Mouse (Mus musculus) fibroblast of lung, adult 2 months (primary cell): ENCODE data around the gene Plcb4.
"Not testable (repeated sequence)": the region's sequence is repeated elsewhere in the genome, so short reads cannot be mapped to it uniquely, and the experiment has no call there.

ENCODE experiments used
- DNase-seq: peaks from one replicate; pipeline ENCODE4 v3.0.0-alpha.2; 2011; ENCODE audit warnings: low read depth

Plcb4 gene

DNA sequence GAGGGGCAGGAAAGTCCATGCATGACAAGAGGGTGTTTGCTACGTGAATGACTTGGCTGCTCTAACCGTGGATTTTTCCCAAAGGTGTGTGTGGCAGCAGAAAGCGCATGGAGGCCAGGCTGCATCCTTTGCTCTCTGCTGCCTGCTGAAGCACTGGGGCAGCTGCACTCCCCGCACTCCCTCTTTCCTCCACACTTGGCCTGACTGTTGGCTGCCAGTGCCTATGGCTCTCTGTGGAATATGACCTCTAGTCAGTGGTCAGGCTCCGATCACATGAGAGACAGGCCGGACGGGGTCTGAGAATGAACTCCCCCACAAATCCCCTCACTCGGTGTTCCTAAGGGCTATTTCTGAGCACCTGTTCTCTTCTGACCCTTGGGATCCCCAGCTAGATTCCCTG lies 297.0 kb downstream of the Plcb4 start:
- DNase-seq: no peak

DNA sequence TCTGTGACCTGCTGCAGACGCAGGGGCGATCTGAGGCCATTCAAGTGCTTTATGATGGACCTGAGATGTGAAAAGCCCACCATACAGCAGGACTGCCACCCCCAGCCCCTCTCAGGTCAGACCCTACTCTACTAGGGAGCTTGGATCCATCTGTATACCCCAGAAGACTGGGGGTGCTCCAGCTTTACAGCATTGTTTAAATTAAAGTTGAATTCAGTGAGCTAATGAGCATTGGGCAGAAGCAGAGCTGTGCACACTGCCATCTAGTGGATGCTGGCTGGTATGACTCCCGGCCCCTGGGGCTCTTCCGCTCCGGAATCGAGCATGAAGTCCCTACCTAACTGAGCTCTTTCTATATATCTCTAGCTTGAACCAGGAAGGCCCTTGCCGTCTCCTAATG lies 298.9 kb downstream of the Plcb4 start:
- peak; percentile 13 for DNase-seq

DNA sequence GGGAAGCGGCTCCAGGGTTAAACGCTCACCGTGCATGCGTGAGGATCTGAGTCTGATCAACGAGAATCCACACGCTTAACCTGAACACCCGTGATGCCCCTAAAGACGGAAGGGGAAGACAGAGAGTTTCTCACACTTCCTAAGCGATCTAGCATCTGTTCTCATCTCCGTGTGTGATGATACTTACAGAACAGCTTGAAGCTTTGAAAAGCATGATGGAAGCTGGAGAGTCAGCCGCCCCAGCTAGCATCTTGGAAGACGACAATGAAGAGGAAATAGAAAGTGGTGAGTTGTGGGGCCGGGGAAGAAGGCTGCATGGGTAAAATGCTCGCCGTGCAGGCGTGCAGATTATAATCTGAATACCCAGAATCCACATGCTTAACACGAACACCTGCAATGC lies 299.6 kb downstream of the Plcb4 start:
- no peak for DNase-seq

DNA sequence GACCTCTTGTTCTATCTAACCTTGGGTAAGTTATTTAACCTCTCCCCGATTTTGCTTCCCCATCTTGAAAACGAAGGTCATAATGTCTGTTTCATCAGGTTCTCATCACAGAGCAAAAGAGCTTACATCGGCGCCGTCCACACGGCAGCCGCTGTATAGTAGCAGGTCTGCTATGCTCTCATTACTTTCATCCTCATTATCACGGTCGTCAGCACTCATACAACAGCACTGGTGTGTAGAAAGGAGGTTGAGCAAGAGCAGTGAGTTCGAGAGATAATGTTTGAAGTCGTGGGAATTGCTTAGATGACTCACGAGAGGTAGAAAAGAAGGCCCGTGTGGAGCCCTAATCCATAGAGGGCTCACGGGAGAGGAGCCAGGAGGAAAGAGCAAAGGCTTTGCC lies 304.3 kb downstream of the Plcb4 start:
- DNase-seq: no peak

DNA sequence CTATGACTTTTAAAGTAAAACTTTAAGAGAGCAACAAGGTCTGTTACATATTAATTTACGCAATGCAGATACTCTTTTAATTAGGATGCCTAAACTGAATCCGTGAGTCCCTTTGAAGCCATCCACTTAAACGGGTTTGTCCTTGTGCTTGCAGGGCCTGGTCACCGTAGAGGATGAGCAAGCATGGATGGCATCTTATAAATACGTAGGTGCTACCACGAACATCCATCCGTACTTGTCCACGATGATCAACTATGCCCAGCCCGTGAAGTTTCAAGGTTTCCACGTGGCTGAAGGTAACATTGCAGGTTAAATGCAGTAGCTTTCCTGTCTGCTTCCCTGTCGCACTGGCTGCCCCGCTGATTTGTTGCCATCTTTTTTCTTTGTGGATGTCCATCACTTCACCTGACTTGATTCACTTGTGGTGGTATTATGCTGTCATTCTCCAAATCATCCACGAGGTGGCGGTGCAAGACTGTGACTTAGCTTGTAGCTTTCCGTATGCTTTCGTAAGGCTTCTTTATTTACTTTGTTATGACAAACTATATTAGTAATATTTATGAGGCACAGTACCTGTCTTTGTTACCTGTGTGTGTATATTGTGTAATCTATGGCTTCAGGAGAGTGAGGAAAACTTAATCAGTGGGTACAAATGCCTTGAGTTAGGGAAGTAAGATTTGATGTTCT lies 308.2 kb downstream of the Plcb4 start:
- DNase-seq: peak; percentile 7

DNA sequence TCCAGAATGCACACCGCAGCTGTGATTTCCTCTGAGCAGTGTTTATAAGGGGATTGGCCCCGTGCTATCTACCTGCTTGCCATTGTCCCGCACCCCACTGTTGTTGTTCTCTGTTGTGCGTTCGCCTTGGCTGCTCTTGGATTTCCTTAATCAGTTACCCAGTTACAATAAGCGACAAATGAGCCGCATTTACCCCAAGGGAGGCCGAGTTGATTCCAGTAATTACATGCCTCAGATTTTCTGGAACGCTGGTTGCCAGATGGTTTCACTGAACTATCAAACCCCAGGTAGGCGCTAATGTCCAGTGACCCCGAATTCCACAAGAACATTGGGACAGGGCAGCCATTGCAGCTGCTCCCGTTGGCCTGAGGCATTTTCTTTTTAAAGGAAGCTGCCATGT lies 309.3 kb downstream of the Plcb4 start:
- DNase-seq: no peak

DNA sequence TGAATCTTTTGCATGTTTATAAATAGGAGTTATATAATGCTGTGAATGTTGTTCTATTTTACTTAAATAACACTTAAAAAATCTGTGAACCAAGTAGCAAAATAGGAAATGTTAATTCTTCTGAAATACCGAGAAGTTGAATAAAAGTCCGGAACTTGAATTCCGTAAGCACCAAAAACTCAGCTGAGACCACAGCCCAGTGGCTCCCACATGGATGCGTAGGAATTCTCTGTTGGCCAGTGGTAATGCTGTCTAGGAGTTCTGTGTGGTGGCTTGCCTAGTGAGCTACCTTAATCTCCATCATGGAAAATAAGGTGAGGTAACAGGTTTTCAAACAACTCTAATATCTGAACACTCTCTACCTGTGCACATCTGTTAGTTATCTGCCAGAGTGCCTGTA lies 312.1 kb downstream of the Plcb4 start:
- DNase-seq: no peak

DNA sequence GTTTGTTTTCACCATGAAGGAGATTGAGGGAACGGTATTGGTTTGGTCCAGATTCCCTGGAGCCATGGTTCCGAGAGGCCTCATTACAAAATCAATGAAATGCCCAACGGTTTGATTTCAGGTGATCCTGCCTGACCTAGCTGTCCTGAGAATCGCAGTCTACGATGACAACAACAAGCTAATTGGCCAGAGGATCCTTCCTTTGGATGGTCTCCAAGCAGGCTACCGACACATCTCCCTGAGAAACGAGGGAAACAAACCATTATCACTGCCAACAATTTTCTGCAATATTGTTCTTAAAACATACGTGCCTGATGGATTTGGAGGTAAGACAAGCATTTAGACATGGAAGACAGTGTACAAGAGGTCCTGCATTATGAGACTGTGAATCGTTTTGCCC lies 317.2 kb downstream of the Plcb4 start:
- no peak for DNase-seq

DNA sequence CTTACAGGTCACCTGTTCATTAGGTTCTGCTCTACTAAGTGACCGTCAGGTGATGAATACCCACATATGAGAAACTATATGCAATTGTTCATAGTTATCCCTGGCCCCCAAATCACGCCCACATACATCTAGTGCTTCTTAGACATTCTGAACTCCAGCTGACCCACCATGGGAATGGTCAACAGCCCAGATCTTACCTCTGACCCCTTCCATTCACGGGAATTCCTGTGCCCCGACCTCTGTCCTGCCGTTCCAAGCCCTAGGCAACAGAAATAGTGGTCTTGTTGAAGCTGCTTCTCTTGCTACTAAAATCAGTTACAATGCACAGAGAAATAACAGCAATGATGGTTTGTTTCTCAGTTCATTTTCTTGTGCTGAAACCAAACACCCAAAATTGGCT lies 320.0 kb downstream of the Plcb4 start:
- no peak for DNase-seq

DNA sequence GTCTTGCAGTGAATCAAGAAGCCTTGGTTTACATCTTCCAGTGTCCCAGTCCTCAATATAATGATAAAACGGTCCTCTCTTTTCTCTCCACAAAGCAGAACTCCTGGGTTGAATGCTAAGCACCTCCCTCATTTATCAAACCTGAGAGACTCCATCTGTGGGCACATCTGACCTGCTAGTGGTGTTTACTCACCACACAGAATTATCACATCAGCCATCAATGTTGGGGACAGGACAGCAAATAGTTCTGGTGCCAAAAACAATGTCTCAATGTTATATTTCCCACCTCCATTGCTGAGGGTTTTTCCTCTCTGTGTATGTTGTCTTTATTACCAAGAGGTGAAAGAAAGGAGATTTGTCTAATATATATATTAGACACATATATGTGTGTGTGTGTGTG lies 321.6 kb downstream of the Plcb4 start:
- no peak for DNase-seq

DNA sequence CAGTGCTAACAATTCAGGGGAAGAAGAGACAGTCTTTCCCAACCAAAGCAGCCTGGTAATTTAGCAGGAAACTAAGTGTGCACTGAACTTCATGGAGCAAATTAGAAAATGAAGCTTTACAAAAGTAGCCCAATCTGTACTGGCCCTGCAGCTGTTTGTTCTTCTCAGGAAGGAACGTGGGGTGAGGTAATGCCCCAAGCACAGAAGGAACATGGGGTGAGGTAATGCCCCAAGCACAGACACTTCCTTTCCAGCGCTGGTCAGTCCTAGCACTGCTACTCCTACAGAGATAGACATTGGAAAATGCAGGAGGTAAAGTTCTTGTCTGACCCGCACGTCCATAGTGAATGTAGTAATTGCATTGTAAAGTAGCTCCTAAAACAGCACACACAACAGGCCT lies 325.2 kb downstream of the Plcb4 start:
- DNase-seq: no peak

DNA sequence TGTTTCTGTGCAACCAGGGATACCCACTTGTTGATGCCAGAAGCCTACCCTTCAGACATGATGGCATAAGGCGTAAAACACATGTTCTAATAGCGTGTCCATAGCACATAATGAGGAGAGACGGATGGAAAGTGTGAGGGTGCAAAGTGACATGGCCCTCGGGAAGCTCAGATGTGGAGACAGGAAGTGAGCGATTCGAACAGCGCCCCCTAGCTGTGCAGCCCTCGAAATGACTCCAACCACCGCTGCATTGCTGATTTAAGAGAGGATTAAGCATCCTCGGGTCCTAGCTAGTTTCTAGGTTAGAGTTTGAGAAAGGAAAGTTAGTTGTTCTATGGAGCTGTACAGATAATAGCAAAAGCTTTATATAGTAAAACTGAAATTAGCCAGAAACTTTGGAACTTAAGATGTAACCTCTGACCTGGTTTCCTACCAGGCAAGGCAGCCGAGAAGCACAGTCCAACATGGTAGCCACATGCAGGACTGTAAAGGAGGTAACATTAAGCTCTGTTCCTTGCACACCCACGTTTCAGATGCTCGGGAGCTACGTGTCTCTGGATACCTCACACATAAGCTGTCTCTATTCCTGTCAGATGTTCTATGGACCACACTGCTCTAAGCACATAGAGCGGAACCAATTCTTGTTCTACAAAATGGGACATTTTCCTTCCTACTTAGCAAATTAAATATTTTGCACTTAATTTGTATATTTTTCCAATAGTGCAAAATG lies 326.9 kb downstream of the Plcb4 start:
- DNase-seq: no peak

DNA sequence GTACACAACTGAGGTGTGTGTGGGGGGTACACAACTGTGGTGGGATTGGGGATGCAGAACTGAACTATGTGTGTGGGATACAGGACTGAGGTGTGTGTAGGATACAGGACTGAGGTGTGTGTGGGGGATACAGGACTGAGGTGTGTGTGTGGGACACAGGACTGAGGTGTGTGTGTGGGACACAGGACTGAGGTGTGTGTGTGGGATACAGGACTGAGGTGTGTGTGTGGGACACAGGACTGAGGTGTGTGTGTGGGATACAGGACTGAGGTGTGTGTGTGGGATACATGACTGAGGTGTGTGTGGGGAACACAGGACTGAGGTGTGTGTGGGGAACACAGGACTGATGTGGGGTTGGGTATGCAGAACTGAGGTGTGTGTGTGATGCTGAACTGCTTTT lies 329.7 kb downstream of the Plcb4 start:
- DNase-seq: not testable (repeated sequence)

DNA sequence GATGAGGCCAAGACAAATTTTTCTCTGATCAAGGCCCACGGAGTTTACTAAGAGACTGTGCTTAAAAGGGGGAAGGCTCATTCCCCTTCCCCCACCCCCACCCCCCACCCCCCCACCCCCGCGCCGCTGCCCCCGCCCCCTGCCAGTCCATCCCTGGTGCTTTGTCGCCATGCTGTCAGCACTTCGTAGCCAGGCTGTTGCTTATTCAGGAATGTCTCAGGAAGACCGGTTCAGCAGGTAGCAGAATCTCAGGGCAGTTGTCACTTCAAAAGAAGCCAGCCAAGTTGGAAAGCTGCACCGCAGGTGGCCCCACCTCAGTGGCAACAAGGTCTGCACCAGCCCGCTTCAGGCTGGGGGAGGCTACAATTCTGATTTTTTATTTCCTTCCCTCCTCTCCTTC lies 331.9 kb downstream of the Plcb4 start:
- DNase-seq: not testable (repeated sequence)

DNA sequence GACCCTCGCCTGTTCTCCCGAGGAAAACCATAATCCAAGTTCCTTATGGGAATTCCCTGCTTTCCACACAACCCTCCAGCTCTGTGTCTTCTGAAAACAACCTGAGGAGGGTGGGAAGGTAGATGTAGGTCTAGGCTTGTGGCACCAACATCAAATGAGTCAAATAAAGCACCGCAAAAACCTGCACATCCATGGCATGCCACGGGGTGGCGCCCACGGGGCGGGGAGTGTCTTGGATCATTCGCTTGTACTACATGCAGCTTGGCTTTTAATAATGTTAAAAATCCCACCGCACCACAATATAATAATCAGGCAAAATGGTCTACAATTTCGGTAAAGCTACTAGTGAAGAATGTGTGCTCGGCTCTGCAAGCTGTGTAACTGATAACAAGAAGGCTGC lies 334.5 kb downstream of the Plcb4 start:
- DNase-seq: no peak

DNA sequence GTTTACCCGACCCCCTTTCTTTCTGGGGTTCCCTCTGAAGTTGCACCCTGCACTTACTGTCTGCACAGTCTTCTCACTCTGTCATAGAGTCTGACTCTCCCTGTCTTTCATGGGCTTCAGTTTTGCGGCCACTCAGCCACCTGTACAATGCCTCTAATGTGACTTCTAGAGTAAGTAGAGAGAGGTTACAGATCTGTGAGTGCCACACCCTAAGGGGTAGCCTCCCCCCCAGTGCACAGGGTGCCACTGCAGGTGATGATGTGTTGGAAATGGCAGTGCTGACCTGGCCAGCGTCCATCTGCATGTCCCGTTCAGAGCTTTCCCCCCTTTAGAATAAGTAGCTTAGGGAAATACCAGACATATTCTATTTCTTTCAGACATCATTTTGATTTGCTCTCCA lies 336.4 kb downstream of the Plcb4 start:
- DNase-seq: no peak

DNA sequence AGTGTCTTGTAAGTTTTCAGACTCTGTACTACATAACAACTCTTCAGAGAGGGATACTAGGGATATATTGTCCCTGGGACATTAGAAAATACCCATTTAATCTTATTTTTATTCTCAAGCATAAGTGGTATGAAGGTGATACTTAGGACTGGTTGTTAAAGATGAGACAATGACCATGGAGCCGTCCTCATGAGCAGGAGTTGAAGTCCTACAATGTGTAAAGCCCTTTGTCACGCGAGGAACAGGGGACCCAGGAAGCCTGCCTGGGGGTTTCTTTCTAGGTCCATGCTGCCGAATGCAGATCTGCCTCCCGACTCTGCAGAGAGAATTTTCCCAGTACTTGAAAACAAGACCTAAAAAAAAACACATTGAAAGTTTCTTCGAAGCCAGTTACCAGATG lies 338.1 kb downstream of the Plcb4 start:
- DNase-seq: no peak

DNA sequence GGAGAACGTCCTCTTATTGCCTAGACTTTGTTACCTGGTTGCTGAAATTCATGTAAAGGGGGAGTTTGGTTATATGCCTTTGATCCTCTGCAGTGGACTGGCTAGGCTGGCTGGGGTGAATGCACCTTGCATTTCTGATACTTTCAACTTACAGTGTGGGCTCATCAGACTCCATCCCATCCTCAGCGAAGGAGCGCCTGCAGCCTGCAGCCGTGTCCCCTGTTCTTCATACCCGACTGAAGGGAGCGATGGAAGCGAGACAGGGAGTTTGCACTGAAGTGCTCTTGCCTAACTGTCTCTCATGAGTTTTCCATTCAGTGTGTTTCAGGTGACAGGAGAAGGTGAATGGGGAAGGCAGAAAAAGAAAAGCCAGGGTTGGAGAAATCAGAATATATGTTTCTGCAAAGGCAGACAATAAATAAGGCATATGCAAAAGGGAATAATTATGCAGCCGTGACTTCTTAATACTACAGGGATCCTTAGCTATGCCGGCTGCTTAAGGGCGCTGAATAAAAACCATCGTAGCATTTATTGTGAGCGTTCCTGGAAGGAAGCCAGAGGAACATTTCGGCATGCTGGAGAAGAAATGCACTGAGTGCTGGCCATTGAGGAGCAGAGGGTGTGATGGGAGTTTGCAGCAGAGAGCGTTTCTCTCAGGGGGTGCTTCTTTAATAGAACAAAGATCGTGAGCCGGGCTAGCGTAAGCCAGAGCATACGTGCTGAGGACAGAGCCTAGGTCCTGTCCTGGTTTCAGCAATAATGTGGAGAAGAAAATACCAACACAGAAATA lies 338.7 kb downstream of the Plcb4 start:
- DNase-seq: no peak

DNA sequence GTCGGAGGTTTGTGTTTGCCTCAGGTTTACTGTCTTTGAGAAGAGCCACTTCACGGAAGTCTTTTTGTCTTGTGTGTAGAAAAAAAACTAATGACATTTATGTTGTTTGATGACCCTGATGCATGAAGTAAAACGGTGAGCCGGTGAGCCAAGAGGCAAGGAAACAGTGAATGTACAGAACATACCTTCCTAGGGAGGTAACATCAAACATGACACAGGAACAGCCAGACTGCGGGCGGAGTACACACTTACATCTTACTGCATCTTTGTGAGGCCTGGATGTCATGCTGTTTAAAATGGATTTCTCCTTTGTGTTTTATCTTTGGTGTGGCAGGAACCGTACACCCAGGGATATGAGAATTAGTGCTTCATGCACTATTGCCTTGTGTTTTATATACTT lies 340.1 kb downstream of the Plcb4 start:
- no peak for DNase-seq

DNA sequence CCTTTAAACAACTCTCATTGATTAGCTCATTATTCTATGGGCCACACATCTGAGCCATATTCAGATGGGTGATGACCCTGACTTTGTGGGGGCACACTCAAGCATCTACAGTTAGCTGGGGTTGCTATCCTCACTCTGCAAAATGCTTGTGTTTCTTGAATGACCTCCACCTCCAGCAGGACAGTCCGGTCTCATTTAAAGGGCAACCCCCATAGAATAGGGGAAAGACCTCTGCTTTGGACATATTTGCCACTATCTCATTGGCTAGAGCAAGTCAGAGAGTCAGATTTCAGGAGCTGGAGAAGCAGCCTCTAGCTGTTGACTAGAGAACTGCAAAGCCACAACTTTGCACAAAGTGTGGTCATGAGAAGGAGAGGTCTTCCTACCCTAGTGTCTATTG lies 340.6 kb downstream of the Plcb4 start:
- no peak for DNase-seq

DNA sequence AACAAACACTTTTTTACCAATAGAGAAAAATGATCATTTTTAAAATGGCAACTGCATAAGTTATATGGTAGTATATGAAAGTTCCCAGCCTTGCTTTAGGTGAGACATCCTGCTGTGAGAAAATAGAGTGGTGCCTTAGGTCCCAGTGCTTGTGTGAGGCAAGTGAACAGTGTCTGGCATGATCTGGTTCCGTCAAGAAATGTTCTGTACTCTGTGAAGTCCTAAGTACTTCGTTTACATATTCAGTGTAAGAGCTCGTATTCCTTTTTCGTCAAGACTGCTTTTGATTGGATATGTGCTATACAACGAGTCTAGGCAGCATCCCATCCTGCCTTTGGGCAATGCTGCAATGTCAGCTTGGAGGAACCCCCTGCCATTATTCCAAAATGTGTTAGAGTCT lies 342.1 kb downstream of the Plcb4 start:
- DNase-seq: no peak

DNA sequence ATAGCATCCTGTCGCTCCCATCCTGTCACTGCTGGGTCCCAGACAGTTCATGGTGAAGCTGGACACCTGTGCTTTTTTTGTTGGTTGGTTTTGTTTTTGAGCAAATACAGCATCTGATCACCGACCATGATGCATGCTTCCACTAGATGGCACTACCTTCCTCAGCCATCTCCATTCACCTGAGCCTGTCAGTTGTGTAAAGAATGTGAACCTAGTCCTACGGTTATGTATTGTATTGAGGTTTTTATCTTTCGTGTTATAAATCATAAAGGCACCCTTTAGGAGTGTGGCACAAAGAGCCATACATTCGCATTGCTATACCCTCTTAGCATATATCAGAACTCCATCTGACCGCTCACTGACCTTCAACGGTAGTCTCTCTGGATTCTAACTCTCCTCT lies 343.3 kb downstream of the Plcb4 start:
- DNase-seq: no peak

DNA sequence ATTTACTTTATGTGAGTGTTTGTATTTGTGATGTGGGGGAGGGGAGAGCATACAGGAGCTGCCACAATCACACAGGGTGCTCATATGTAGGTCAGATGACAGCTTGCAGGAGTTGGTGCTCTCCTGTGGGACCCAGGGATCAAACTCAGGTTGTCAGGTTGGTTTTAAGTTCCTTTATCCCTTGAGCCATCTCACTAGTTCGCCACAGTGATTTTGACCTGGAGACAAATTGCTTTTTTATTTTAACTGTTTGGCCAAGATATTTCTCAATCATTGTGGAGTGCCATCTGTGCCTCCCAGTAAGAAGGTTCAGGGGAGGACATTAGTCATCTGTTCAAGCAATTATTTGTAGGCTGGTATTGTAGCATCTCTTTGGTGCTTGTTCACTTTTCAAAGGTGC lies 345.0 kb downstream of the Plcb4 start:
- no peak for DNase-seq
